Mouse (Mus musculus) MEL (cell line): ENCODE results near the gene Ptpre. TPM values are rescaled to one million over a fixed set of nuclear protein-coding genes. Genes with fewer than 3 reads are reported as not detected.
"Not testable (repeated sequence)": the region's sequence is repeated elsewhere in the genome, so short reads cannot be mapped to it uniquely, and the experiment has no call there.

Experiments used
- DNase-seq: peaks from one replicate; pipeline ENCODE4 v3.0.0; 2011; ENCODE audit warnings: low read depth, low spot score
- H3K27ac ChIP-seq: 2 replicates; pipeline ENCODE4 v1.5.1; 2012; ENCODE audit warnings: low read depth, mild to moderate bottlenecking, control low read depth, low read length, moderate library complexity; ENCODE audit not compliant: control insufficient read depth
- H3K27me3 ChIP-seq, 2 experiments: fragments of 150-350 bp in 1 of 2; sonication (generic) in 1 of 2; 2 replicates each; pipeline ENCODE4 v1.6.1; 2012; ENCODE audit warnings: low read length in 2 of 2, mild to moderate bottlenecking in 2 of 2, improper control_type of control experiment in 1 of 2, moderate library complexity in 1 of 2; ENCODE audit not compliant: insufficient read depth in 2 of 2, control insufficient read depth in 1 of 2
- H3K36me3 ChIP-seq, 2 experiments: 2 replicates each; pipeline ENCODE4 v1.6.1; 2012 to 2014; ENCODE audit warnings: low read length in 2 of 2, improper control_type of control experiment in 1 of 2, inconsistent platforms in 1 of 2, mild to moderate bottlenecking in 1 of 2; ENCODE audit not compliant: insufficient read depth in 2 of 2, control insufficient read depth in 1 of 2
- H3K4me1 ChIP-seq, 2 experiments: fragments of 150-350 bp in 1 of 2; sonication (generic) in 1 of 2; 2 replicates each; pipeline ENCODE4 v1.6.1; 2012; ENCODE audit warnings: low read length in 2 of 2, improper control_type of control experiment in 1 of 2, mild to moderate bottlenecking in 1 of 2; ENCODE audit not compliant: insufficient read depth in 2 of 2, control insufficient read depth in 1 of 2
- H3K4me3 ChIP-seq, 2 experiments: fragments of 150-350 bp in 1 of 2; sonication (generic) in 1 of 2; 2 replicates each; pipeline ENCODE4 v1.5.1; 2012; ENCODE audit warnings: low read depth in 2 of 2, low read length in 2 of 2, mild to moderate bottlenecking in 2 of 2, moderate library complexity in 2 of 2, control low read depth in 1 of 2, improper control_type of control experiment in 1 of 2; ENCODE audit not compliant: control insufficient read depth in 1 of 2, insufficient read depth in 1 of 2
- H3K79me2 ChIP-seq: 2 replicates; pipeline ENCODE4 v1.6.1; 2012; ENCODE audit warnings: mild to moderate bottlenecking, low read length, moderate library complexity; ENCODE audit not compliant: control insufficient read depth, poor library complexity, insufficient read depth
- H3K9ac ChIP-seq: 2 replicates; pipeline ENCODE4 v1.6.1; 2012; ENCODE audit warnings: low read depth, mild to moderate bottlenecking, control low read depth, low read length, moderate library complexity; ENCODE audit not compliant: control insufficient read depth, poor library complexity, severe bottlenecking
- H3K9me3 ChIP-seq: fragments of 150-350 bp; sonication (generic); replicated peaks from 2 replicates; pipeline ENCODE4 v1.6.1; 2012; ENCODE audit warnings: mild to moderate bottlenecking, low read length, improper control_type of control experiment, moderate library complexity; ENCODE audit not compliant: insufficient read depth
- CHD2 ChIP-seq: IDR thresholded peaks from 2 replicates; pipeline ENCODE4 v1.6.1; 2011; ENCODE audit warnings: low read length, improper control_type of control experiment
- CTCF ChIP-seq, 3 experiments: IDR thresholded peaks in 2 of 3; conservative IDR thresholded peaks in 1 of 3; 2 replicates each; pipeline ENCODE4 v1.5.1; 2011 to 2012; ENCODE audit warnings: low read length in 3 of 3, low read depth in 2 of 3, mild to moderate bottlenecking in 2 of 3, improper control_type of control experiment in 1 of 3, inconsistent platforms in 1 of 3, mixed read lengths in 1 of 3, moderate library complexity in 1 of 3; ENCODE audit not compliant: control insufficient read depth in 1 of 3, insufficient read depth in 1 of 3, poor library complexity in 1 of 3, severe bottlenecking in 1 of 3
- E2F4 ChIP-seq: IDR thresholded peaks from 2 replicates; pipeline ENCODE4 v1.6.1; 2011; ENCODE audit warnings: low read depth, low read length, improper control_type of control experiment, borderline replicate concordance
- ETS1 ChIP-seq: IDR thresholded peaks from 2 replicates; pipeline ENCODE4 v1.6.1; 2012; ENCODE audit warnings: low read depth, mild to moderate bottlenecking, inconsistent platforms, low read length, improper control_type of control experiment, moderate library complexity
- GABPA ChIP-seq: IDR thresholded peaks from 2 replicates; pipeline ENCODE4 v1.6.1; 2012; ENCODE audit warnings: low read depth, mild to moderate bottlenecking, inconsistent platforms, low read length, improper control_type of control experiment, moderate library complexity
- GATA1 ChIP-seq: IDR thresholded peaks from 2 replicates; pipeline ENCODE4 v1.6.1; 2011; ENCODE audit warnings: low read depth, low read length, improper control_type of control experiment
- KAT2A ChIP-seq: conservative IDR thresholded peaks from 2 replicates; pipeline ENCODE4 v1.6.1; 2012; ENCODE audit warnings: low read depth, low read length, improper control_type of control experiment, inconsistent platforms
- MAFK ChIP-seq: IDR thresholded peaks from 2 replicates; pipeline ENCODE4 v1.6.1; 2011; ENCODE audit warnings: low read depth, mild to moderate bottlenecking, low read length, improper control_type of control experiment, borderline replicate concordance
- MAZ ChIP-seq: IDR thresholded peaks from 2 replicates; pipeline ENCODE4 v1.6.1; 2012; ENCODE audit warnings: low read depth, mild to moderate bottlenecking, inconsistent platforms, low read length, improper control_type of control experiment
- MYC ChIP-seq: IDR thresholded peaks from 2 replicates; pipeline ENCODE4 v1.6.1; 2011; ENCODE audit warnings: low read depth, mild to moderate bottlenecking, low read length, improper control_type of control experiment, moderate library complexity
- POLR2A ChIP-seq, 2 experiments: IDR thresholded peaks; 2 replicates each; pipeline ENCODE4 v1.6.1; 2011 to 2012; ENCODE audit warnings: low read length in 2 of 2, mild to moderate bottlenecking in 2 of 2, control low read depth in 1 of 2, improper control_type of control experiment in 1 of 2, low read depth in 1 of 2, moderate library complexity in 1 of 2; ENCODE audit not compliant: control insufficient read depth in 1 of 2, insufficient read depth in 1 of 2, poor library complexity in 1 of 2
- POLR2AphosphoS2 ChIP-seq: IDR thresholded peaks from 2 replicates; pipeline ENCODE4 v1.6.1; 2011; ENCODE audit warnings: low read length, improper control_type of control experiment
- POLR2AphosphoS5 ChIP-seq: IDR thresholded peaks from 2 replicates; pipeline ENCODE4 v1.6.1; 2012; ENCODE audit warnings: low read depth, borderline replicate concordance, mild to moderate bottlenecking, inconsistent platforms, low read length, moderate library complexity, mixed read lengths
- RCOR1 ChIP-seq: IDR thresholded peaks from 2 replicates; pipeline ENCODE4 v1.6.1; 2012; ENCODE audit warnings: low read depth, mild to moderate bottlenecking, inconsistent platforms, low read length, improper control_type of control experiment
- SIN3A ChIP-seq: IDR thresholded peaks from 2 replicates; pipeline ENCODE4 v1.6.1; 2012; ENCODE audit warnings: low read length, improper control_type of control experiment, inconsistent platforms
- TCF12 ChIP-seq: IDR thresholded peaks from 2 replicates; pipeline ENCODE4 v1.6.1; 2014; ENCODE audit warnings: low read depth, mild to moderate bottlenecking, inconsistent platforms, low read length, improper control_type of control experiment, moderate library complexity
- UBTF ChIP-seq: IDR thresholded peaks from 2 replicates; pipeline ENCODE4 v1.6.1; 2012; ENCODE audit warnings: low read depth, mild to moderate bottlenecking, inconsistent platforms, low read length, improper control_type of control experiment, moderate library complexity, borderline replicate concordance; ENCODE audit not compliant: insufficient read depth
- polyA plus RNA-seq, 2 experiments: library from polyadenylated mRNA; stranded (reverse) in 1 of 2; unstranded in 1 of 2; fragments of >175 nt in 1 of 2; fragments of >200 nt in 1 of 2; gene quantifications; 2 replicates each; pipeline versions ENCODE4 v1.2.1 to v1.2.4; 2012; ENCODE audit warnings: low replicate concordance in 2 of 2, low read depth in 1 of 2; ENCODE audit not compliant: insufficient read length in 2 of 2, insufficient read depth in 1 of 2, missing spikeins in 1 of 2
- total RNA-seq: library from RNA; depleted of rRNA; stranded (reverse); fragments of 300-350 nt; gene quantifications from 2 replicates; pipeline ENCODE4 v1.2.3, GENCODE M21; 2012

Ptpre gene
- total and polyA plus RNA-seq, 3 experiments = 4.9 to 12.9 TPM; not detected in 1

DNA sequence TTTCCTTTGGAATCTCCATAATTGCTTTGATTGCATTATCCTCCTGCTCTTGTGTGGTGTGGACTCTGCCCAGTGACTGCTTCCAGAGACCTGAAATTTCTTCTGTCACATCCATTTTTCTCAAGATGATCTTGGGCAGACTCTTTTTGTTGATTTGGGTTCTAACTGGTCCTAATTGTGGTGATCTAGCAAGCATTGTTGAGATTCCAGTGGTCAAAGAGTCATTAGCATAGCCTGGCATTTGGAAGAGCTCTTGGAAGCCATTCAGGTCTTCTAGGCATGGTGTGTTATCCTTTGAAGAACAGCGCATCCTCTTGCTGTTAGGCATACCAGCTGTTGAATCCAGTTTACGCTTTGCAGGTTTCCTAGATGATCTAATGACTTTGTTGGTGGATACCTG is 161.1 kb downstream of the Ptpre start:
- Histone ChIP-seq H3K36me3 (peaks cover 0 to 66% of the 10 kb centered on the region in 2 experiments; a peak in 3 of 4 replicates), H3K4me1 (no peaks in the 10 kb centered on the region), H3K27me3 (no peaks in the 10 kb centered on the region), H3K27ac (no peak overlapping the region), H3K4me3 (no peak overlapping the region), H3K9me3 (no peaks in the 10 kb centered on the region), H3K79me2 (peaks cover 2% of the 10 kb centered on the region), H3K9ac (no peak overlapping the region)
- TF ChIP-seq UBTF (no peak), POLR2AphosphoS5 (peak; percentile 11; the same call in 1 of the 2 replicates)
- DNase-seq = no peak

DNA sequence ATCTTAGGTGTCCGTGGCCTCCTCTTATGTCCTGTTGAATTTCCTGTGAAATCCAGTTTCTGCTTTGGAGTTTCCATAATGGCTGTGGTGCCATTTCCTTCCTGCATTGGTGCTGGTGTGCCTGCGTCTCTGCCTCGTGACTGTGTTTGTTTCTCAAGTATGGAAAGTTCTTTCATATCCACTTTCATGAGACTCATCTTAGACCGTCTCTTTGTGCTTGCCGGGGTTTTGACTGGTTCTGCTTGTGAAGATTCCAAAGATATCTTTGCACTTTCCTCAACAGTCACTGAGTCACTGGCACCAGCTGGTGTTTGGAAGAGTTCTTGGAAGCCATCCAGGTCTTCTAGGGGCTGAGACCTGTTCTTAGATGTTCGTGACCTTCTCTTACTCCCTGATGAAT is 162.1 kb downstream of the Ptpre start:
- H3K36me3 ChIP-seq = peaks cover 0 to 67% of the 10 kb centered on the region in 2 experiments; a peak in 3 of 4 replicates
- not testable (repeated sequence) for H3K27me3 ChIP-seq, H3K4me3 ChIP-seq, H3K79me2 ChIP-seq, H3K9ac ChIP-seq, H3K4me1 ChIP-seq, DNase-seq, H3K27ac ChIP-seq, H3K9me3 ChIP-seq

DNA sequence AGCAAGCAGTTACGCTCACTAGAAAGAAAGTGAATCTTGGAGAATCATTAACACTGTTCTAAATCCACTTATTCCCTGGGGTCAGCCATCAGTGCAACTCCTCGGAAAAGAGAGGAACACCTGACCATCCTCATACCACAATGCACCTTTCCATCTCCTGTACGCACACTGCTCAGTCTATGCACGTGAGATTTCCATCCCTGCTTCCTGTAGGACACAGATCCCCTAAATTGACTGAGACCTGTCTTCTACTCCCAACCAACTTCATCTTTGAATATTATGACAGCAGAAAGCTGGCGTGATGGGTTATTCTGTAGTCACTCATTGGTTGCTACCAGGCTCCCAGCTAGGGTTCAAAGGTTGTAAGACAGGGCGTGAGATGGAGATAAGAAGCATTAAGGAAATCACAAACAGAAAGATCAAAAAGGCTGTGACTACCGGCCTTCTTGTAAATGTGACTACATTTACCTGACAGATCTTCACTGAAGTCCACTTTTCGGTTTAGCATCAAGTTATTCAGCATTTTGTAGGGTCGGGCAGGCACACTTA is 166.4 kb downstream of the Ptpre start:
- Histone ChIP-seq H3K36me3 (peaks cover 0 to 88% of the 10 kb centered on the region in 2 experiments), H3K9me3 (no peaks in the 10 kb centered on the region)

DNA sequence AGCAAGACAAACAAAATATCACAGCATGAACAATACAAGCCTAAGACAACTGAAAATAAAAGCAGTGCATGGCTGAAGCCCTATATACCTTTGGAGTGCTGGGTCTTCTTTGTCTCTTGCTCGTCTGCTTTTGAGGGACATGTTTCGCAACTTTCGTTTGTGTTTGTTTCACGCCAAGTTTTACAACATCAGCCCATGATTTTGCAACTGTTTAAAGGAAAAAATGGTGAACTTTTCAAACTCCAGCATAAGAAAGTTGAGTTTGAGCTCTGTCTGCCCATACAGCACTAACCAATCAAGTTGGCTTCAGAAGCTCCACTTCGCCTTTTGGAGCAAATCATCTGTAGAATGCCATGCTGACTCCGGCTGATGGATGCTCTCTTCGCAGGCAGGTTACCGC is 167.0 kb downstream of the Ptpre start:
- TF ChIP-seq POLR2AphosphoS5 (no peak), CTCF (IDR thresholded peaks at IDR 0.05 in 2 of 3, conservative IDR thresholded peaks at IDR 0.05 in 1 of 3; ENCODE audit: control insufficient read depth in 1 of 3, insufficient read depth in 1 of 3, low read depth in 2 of 3, low read length in 3 of 3, poor library complexity in 1 of 3, severe bottlenecking in 1 of 3) (no peak), KAT2A (no peak), TCF12 (no peak), RCOR1 (no peak), MAZ (no peak), SIN3A (no peak), MAFK (no peak), CHD2 (no peak), E2F4 (no peak), POLR2A (IDR thresholded peaks at IDR 0.05; ENCODE audit: control insufficient read depth in 1 of 2, insufficient read depth in 1 of 2, low read depth in 1 of 2, low read length in 2 of 2, poor library complexity in 1 of 2) (no peak), MYC (no peak)
- H3K9me3 ChIP-seq = no peaks in the 10 kb centered on the region

More for the DNA sequence above, 166.4 kb downstream of the Ptpre start:
- H3K9ac ChIP-seq = no peak overlapping the region
- no peaks in the 10 kb centered on the region for H3K27me3 ChIP-seq
- TF ChIP-seq POLR2AphosphoS5 (peak; percentile 56; the same call in 1 of the 2 replicates), GATA1 (no peak), POLR2A (IDR thresholded peaks at IDR 0.05; ENCODE audit: control insufficient read depth in 1 of 2, insufficient read depth in 1 of 2, low read depth in 1 of 2, low read length in 2 of 2, poor library complexity in 1 of 2) (no peak), POLR2AphosphoS2 (peak; percentile 39; the same call in 1 of the 2 replicates), GABPA (no peak), ETS1 (no peak)
- no peak for DNase-seq
- H3K4me1 ChIP-seq = no peaks in the 10 kb centered on the region
- no peak overlapping the region for H3K27ac ChIP-seq
- no peak overlapping the region for H3K4me3 ChIP-seq
- peaks cover 7% of the 10 kb centered on the region; the same call in 1 of the 2 replicates for H3K79me2 ChIP-seq

More for the DNA sequence above, 167.0 kb downstream of the Ptpre start:
- DNase-seq = no peak
- H3K27ac ChIP-seq = no peak overlapping the region
- H3K79me2 ChIP-seq = peaks cover 9% of the 10 kb centered on the region
- no peak overlapping the region for H3K9ac ChIP-seq
- H3K4me3 ChIP-seq = no peak overlapping the region
- no peaks in the 10 kb centered on the region for H3K4me1 ChIP-seq
- H3K27me3 ChIP-seq = no peaks in the 10 kb centered on the region
- H3K36me3 ChIP-seq = peaks cover 0 to 90% of the 10 kb centered on the region in 2 experiments
